Mouse (Mus musculus): ENCODE results near the gene Ufsp1. TPM values are rescaled to one million over a fixed set of nuclear protein-coding genes. Genes with fewer than 3 reads are reported as not detected.
"Not testable (repeated sequence)": the region's sequence is repeated elsewhere in the genome, so short reads cannot be mapped to it uniquely, and the experiment has no call there.

Gene Ufsp1
- total RNA-seq (2021): 10 to 100 TPM; 17.6 to 25.1 TPM
- long read RNA-seq, experiment 1, transcript Ufsp1-201 (1 exons, 1,037 nt): major isoform, 9 of 9 reads
- long read RNA-seq, experiment 1, partial matches to known transcripts: 0 of 9 reads
- long read RNA-seq, experiment 1, other reads (novel, unspliced or antisense): 0 of 9 reads
- long read RNA-seq, experiment 2, transcript Ufsp1-201 (1 exons, 1,037 nt): major isoform, 13 of 13 reads
- long read RNA-seq, experiment 2, partial matches to known transcripts: 0 of 13 reads
- long read RNA-seq, experiment 2, other reads (novel, unspliced or antisense): 0 of 13 reads

DNA sequence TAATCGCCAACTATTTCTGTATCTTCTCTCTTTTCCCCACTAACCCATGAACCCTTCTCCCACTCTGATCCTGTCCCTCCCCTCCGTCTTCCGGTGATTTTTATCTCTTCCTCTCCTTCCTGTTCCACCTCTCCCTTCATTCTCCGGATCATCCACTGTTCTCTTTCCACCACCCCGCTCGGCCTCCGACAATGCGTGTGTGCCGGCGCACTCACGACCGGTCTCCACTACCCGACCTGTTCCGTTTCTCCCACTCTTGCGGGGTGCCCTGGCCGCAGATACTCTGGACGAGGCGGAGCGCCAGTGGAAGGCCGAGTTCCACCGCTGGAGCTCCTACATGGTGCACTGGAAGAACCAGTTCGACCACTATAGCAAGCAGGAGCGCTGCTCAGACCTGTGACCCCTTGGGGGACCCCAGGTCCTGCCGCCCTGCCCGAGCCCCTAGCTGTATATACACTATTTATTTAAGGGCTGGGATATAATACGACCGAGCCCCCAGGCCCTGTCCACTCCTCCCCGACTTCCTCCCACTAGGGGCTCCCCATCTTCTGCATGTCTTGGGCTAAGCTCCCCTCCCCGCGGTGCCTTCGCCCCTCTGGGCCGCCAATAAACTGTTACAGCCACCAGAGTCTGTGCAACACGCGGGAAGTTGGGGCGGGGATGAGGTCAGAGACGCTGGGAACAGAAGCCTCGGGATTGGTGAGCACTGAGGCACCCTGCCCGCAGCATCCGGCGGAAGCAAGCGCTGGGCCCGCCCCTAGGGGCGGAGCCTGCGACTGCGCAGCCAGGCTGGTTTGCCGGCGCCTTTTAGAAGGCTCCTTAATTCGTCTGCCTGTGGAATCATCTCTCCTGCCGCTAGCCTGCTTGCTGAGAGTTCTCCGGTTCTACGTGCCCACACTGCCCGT lies at the start of gene Ufsp1:
Gene Ufsp1, plus strand, starts transcription at position 791 of the 905 bp plus-strand sequence.
- intact Hi-C loops (cut with DNase I): loop anchor here (5.0 kb wide), 1 partner anchor 83 kb away; no protein-coding TSS in a partner anchor
- peak; percentile 93 for DNase-seq

DNA sequence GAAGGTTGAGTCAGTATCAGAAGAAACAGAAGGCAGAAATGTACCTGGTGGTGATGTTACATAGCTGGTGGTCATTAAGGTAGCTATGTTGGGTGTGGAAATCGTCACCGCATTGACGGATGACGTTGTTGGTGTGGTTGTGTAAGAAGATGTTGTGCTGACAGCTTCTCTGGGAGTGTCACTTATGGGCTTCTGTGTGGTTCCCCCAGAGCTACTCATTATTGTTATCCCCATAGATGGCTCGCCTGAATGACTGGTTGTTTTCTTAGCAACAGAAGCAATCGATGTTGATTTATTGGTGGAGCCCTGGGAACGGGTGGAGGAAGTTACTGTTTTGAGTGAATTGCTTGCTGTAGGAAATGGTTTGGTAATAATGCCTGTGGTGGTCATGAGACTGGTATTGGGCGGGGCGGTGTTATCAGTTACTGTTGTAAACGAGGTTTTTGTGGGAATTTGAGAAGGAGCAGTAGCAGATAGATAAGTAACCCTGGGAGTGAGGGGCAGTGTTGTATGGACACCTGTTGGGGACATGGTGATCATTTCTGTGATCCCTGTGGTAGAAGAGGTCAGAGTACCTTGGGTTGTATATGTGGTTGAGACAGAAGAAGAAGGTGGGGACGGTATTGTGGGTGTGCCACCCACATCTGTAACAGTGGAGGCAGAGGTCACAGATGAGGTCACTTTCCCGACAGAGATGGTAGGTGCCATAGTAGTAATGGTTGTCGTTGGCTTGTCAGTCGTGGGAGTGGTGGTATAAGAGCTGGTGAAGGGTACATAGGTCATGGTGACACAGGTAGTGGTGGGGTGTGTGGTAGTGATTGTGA lies 30.3 kb upstream of the Ufsp1 start:
- DNase-seq: no peak
- intact Hi-C loops (cut with DNase I): no loop called here

DNA sequence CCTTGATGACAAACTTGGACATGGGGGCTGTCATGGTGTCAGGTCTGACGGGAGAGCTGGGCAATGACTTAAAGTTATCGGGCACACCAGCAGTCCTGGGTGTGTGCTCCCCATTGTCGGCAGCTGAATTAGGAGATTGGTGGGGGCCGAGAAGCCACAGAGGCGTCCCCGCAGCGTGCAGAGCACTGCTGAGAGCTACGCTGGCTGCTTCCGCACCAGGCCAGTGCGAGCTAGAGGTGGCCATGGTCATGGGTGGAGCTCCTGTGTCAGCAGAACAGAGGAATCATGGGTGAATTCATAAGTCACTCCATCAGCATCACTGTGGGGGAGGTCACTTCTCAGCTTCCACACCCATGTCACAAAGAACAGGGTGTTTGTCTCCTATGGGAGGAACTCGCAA lies 29.6 kb upstream of the Ufsp1 start:
- intact Hi-C loops (cut with DNase I): no loop called here
- DNase-seq: no peak

DNA sequence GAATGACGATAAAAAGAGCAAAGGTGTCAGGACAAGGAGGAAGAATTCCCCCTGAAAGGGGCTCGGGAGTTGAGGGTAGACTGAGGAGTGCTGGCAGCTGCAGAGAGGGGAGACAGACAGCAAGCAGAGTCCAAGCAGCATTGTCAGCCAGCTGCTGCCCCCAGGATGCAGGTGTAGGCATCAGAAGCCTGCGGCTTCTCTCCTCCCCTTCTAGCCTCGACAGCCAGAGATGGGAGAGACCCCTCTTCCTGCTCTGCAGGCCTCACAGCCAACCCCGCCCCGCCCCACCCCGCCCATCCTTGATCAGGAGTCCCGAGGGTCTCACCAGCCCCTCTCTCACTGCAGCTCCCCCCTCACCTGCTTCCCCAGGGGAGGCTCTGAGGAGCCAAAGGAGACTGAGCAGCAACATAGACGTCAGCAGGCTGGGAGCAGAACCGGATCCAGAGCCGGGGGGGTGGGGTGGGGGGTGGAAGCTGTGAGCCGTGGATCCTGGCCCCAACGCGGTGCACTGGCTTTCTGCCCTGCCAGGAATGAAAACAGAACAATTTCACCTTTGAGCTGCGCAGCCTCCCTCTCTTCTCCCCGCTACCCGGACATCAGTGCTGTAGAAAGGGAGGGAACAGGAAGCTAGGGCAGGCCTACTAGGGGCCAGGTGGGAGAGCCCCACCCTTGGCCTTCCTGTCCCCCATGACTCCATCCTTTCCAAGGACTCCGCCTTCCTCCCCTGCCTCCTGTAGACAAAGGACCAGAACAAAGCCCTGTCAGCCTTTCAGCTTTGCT lies 26.1 kb upstream of the Ufsp1 start:
- intact Hi-C loops (cut with DNase I): no loop called here
- DNase-seq: no peak

GRCm38 (mm10) chr5:137277360-137278342 lies 16.8 kb upstream of the Ufsp1 start:
- DNase-seq: no peak
- intact Hi-C loops (cut with DNase I): no loop called here

DNA sequence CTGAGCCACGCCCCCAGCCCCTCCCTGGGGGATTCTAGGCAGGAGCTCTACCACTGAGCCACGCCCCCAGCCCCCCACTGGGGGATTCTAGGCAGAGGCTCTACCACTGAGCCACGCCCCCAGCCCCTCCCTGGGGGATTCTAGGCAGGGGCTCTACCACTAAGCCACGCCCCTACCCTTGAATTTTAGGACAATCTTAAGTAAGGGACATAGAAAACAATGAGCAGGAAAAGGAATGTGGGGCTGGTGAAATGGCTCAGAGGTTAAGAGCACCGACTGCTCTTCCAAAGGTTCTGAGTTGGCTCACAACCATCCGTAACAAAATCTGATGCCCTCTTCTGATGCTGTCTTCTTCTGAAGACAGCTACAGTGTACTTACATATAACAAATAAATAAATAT lies 10.0 kb upstream of the Ufsp1 start:
- intact Hi-C loops (cut with DNase I); DNase-seq: not testable (repeated sequence)

GRCm38 (mm10) chr5:137285045-137285444 lies 9.4 kb upstream of the Ufsp1 start:
- intact Hi-C loops (cut with DNase I): no loop called here
- DNase-seq: no peak

- no peak for DNase-seq
- intact Hi-C loops (cut with DNase I): loop anchor here (2.0 kb wide), 1 partner anchor 155 kb away; no protein-coding TSS in a partner anchor
Observed at GRCm38 (mm10) chr5:137285986-137286385, 8.4 kb upstream of the Ufsp1 start.

DNA sequence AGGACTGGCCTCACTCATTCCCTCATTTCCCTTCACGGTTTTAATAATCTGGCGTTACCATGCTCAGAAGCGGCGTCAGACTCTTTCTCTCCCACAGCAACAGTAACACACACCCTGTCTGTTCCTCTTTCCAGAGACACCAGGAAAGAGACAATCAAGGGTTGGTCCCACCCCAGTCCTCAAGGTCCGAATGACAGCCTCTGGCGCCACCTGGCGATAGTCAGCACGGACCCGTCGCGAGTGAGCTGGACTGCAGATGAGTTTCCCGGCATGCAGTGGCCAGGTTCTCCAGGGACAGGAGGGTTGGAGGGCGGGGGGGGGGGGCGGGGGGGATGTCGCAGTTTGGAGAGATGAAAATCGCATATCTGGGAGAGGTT lies 7.8 kb upstream of the Ufsp1 start:
- peak; percentile 84 to 91 for DNase-seq
- intact Hi-C loops (cut with DNase I): loop anchor here (2.0 kb wide), 1 partner anchor 156 kb away; no protein-coding TSS in a partner anchor

- DNase-seq: no peak
- intact Hi-C loops (cut with DNase I): loop anchor here (2.0 kb wide), 1 partner anchor 156 kb away; no protein-coding TSS in a partner anchor
Observed at GRCm38 (mm10) chr5:137287032-137287952, 7.1 kb upstream of the Ufsp1 start, which contains the start of gene Ache. Ache (plus strand) TSS chr5:137287519.

GRCm38 (mm10) chr5:137287953-137288743 lies 6.3 kb upstream of the Ufsp1 start:
- intact Hi-C loops (cut with DNase I): loop anchor here (2.0 kb wide), 1 partner anchor 157 kb away; no protein-coding TSS in a partner anchor
- DNase-seq: no peak

GRCm38 (mm10) chr5:137288999-137289470 lies 5.4 kb upstream of the Ufsp1 start:
- intact Hi-C loops (cut with DNase I): no loop called here
- DNase-seq: no peak

DNA sequence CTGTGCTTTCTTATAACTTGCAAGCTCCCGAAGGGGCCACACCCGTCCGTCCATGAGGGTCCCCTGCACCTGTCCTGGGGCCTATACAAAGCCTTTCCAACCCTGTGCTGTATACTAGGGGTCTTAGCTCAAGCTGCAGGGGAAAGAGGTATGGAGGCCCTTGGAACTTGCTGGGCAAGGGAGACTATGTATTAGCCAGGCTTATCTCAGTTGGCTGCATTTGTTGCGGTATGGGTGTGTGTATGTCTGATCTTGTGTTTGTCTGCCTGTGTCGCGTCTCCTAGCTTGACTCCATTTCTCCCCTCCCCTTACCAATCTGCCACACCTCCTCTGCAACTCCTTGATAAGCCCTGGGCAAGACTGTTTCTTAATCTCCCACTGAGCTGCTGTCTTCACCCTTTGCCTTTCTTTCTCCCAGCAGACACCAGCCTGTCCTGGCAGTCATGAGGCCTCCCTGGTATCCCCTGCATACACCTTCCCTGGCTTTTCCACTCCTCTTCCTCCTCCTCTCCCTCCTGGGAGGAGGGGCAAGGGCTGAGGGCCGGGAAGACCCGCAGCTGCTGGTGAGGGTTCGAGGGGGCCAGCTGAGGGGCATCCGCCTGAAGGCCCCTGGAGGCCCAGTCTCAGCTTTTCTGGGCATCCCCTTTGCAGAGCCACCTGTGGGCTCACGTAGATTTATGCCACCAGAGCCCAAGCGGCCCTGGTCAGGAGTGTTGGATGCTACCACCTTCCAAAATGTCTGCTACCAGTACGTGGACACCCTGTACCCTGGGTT lies 4.7 kb upstream of the Ufsp1 start:
- intact Hi-C loops (cut with DNase I): loop anchor here (5.0 kb wide), 1 partner anchor 88 kb away; no protein-coding TSS in a partner anchor
- DNase-seq: no peak

- peak; percentile 58 to 67 for DNase-seq
- intact Hi-C loops (cut with DNase I): loop anchor here (5.0 kb wide), 1 partner anchor 87 kb away; no protein-coding TSS in a partner anchor
Observed at GRCm38 (mm10) chr5:137290677-137291076, 3.8 kb upstream of the Ufsp1 start.

DNA sequence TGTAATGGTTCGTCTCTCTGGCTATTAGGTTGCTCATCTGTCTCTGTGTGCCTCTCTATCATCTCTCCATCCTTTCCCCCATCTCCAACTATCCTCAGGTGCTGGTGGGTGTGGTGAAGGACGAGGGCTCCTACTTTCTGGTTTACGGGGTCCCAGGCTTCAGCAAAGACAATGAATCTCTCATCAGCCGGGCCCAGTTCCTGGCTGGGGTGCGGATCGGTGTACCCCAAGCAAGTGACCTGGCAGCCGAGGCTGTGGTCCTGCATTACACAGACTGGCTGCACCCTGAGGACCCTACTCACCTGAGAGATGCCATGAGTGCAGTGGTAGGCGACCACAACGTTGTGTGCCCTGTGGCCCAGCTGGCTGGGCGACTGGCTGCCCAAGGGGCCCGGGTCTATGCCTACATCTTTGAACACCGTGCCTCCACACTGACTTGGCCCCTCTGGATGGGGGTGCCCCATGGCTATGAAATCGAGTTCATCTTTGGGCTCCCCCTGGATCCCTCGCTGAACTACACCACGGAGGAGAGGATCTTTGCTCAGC lies 3.0 kb upstream of the Ufsp1 start:
- no peak for DNase-seq
- intact Hi-C loops (cut with DNase I): loop anchor here (5.0 kb wide), 1 partner anchor 86 kb away; no protein-coding TSS in a partner anchor

All from gastrocnemius, postnatal 36 days (tissue).